Mouse (Mus musculus) E14TG2a.4 (cell line): ENCODE measurements around the gene Egflam.

ENCODE experiments used
- CTCF ChIP-seq: conservative IDR thresholded peaks from 2 replicates; pipeline ENCODE4 v1.5.1; 2014; ENCODE audit warnings: low read length
- NANOG ChIP-seq: IDR thresholded peaks from 2 replicates; pipeline ENCODE4 v1.6.1; 2014; ENCODE audit warnings: borderline replicate concordance, low read length, mixed read lengths
- POU5F1 ChIP-seq: IDR thresholded peaks from 2 replicates; pipeline ENCODE4 v1.6.1; 2014; ENCODE audit warnings: low read length, borderline replicate concordance

- TF ChIP-seq CTCF, result no peak
- TF ChIP-seq NANOG, result no peak
- TF ChIP-seq POU5F1, result no peak
These were observed 26.1 kb upstream of the Egflam start for GRCm38 (mm10) chr15:7424282-7424681.
